Mouse (Mus musculus) heart, adult 18-20 months (tissue): ENCODE measurements at regions not wholly inside any gene's neighbourhood (a gene's known extent, or its start where the extent isn't known, plus 50 kb on each side); places are given as distances from the start of the nearest gene placed in this dataset.

Experiments
- DNase-seq, 2 experiments: peaks; one replicate each; pipeline ENCODE4 v3.0.0; 2021 to 2022; ENCODE audit warnings: mixed read lengths in 1 of 2

GRCm38 (mm10) chr6:81586441-81587117 is 336.9 kb upstream of the Gcfc2 start:
- no peak for DNase-seq

DNA sequence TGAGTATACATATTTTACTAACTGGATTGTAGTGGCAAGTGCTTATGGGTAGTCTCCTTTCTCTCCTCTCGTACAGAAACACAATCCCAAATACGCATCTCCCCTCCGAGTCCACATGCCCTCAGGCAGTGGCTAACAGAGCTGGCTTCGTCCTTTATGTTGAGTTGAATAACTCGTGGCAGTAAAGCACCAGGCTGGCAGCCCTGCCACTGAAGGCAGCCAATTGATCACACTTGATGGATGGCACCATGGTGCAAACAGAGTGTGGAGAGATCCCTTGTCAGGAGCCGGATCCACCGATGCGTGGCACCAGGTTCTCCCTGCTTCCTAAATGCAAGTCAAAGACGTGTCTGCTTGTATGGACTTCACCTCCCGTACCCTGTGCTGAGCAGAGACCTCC is 333.7 kb upstream of the Gcfc2 start:
- no peak for DNase-seq

DNA sequence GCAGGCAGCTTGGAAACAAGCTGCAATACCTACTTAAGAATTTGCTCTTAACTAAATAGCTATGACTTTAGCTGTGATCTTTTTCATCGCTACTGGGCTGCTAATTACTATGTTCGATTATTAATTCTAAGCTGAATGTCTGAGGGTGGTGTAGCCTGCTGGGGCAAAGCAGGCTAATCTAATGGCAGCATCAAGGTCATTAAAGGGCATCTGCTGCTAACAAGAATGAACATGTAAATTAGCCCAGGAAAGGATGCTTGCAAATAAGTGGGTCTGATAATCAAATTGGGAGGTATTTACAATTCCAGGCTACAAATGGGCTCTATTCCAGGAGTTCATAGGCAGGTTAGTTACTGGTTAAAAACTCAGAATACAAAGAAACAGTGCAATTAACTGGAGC is 327.5 kb upstream of the Gcfc2 start:
- no peak for DNase-seq

DNA sequence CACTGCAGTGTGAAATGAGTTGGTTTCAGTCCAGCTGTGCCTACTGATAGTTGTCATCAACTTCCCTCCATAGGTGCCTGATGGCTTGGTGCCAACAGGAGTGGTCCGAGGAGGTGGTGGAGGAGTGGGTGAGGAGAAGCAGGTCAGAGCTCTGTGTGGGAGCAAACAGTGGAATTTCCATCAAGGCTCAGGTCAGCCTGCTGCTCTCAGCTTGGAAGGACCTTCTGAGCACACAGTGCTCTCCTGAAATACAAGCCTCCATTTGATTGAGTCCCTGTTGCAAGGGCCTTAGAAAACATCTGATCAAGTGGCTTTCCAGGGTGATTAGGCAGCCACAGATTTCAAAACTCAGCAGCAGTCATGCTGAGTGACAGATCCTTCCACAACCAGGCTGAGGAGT is 314.8 kb upstream of the Gcfc2 start:
- DNase-seq, result no peak

GRCm38 (mm10) chr6:81611980-81612379 is 311.5 kb upstream of the Gcfc2 start:
- DNase-seq, result no peak

- no peak for DNase-seq
Observed at GRCm38 (mm10) chr6:81618018-81618417, 305.5 kb upstream of the Gcfc2 start.

GRCm38 (mm10) chr6:81621028-81621427 is 302.4 kb upstream of the Gcfc2 start:
- DNase-seq, result no peak

GRCm38 (mm10) chr6:81622714-81623113 is 300.8 kb upstream of the Gcfc2 start:
- DNase-seq, result no peak

GRCm38 (mm10) chr6:81625016-81625415 is 298.5 kb upstream of the Gcfc2 start:
- no peak for DNase-seq

- DNase-seq, result no peak
Observed at GRCm38 (mm10) chr6:81633586-81633985, 289.9 kb upstream of the Gcfc2 start.

DNA sequence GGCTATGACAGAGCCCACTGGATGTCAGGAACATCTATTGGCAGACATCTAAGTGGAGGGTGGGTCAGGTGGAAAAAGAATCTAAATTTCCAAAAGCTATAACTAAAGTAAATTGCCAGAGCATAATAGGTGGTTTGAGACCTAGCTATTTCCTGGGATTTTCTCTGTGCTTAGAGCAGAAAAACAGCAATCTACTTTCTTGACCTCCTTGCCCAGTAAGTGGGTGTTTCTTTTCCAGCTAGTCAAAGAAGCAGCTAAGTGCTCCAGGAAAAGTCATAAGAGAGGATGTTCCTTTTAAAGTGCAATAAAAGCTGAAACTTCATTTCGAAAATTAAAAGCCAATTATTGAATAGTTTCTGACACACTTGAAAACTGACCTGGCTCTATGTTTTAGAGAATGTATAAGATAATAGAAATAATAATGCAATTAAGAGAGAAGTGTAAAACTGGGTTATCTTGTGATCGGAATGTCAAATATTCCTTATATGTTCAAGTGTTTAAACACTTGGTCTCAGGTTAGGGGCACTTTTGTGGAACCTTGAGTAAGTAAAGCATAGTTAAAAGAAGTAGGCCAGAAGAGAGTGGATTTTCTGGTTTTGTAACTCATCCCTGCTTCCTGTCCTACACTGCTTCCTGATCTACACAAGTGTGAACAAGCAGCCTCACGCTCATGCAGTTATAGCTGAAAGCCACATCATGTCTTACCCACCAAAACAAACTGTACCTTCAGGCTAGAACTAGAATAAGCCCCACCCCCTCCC is 275.7 kb upstream of the Gcfc2 start:
- DNase-seq, result no peak

- DNase-seq, result no peak
Observed at GRCm38 (mm10) chr6:81651856-81652255, 271.6 kb upstream of the Gcfc2 start.

DNA sequence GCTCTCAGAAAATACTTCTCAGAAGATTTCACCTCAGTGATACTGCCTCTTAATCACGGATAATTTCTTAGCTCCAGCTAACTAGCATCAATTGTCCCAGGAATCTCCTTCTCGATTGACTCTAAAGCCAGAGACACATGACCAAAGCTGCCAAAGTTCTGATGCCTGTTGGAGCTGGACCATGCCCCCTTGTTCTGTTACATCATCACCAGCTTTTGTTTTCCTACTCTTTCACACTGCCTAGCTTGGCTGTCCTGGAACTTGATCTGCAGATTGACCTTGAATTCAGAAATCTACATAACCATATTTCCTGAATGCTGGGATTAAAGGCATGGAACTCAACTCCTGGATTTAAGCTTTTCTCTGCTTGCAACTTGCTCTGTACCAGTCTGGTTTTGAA is 268.3 kb upstream of the Gcfc2 start:
- DNase-seq, result no peak

DNA sequence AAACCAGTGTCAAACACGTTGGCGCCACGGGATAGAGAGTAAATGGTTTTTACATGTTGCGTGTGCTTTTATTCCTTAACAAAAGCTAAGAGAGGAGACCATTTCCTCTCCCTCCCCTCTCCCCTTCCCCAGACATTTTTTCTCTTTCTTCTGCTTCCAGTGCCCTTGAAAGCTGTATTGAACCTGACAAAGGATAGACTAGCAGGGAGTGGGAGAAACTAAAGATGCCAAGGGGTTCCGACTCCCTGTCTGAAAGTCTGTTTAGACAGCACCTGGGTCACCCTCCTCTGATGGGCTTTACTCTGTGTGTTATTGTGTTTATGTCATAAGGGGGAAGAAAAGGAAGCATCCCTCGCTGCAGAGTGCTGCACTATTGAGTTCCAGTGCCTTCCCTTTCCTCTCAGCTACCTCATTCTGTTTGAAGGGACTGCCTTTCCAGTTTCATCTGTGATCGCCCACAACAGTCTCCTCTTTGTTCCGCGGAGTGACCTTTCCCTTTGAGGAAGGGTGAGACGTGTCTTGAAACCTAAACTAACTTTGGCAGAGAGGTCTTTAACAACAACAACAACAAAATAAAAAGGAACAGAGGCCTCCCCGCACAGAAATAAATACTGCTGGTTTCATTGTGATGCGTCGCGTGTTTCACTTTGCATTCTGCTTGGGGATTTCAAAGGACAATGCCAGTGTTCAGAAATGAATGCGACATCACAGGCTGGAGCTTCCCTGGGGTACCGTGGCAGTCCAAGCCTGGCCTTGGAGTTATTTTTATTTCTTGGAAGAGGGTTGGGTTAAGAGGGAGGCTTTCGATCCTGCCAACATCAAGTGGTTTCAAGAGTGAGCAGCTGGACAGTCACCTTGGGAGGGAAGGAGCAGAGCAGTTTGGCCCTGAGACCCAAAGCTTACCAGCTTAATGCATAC is 262.7 kb upstream of the Gcfc2 start:
- peak; percentile 8 to 45 for DNase-seq

GRCm38 (mm10) chr6:81668944-81669343 is 254.5 kb upstream of the Gcfc2 start:
- no peak for DNase-seq

DNA sequence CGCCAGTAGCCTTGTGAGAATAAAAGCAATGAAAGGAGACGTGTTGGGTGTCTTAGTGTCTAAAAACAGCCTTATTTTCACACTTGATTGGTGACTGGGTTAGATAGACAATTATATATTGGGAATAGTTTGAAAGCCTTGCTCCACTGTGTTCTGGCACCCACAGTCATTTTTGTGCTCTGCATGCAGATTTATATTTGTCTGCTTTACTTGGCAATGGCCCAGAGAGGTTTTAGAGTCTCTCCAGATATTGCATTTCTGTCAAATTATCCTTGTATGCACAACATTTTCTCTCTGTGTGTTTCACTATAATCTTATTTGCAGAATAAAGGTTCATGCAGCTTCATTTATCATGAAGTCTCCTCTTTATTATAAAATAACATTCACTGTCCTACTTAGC is 250.2 kb upstream of the Gcfc2 start:
- no peak for DNase-seq

GRCm38 (mm10) chr6:81697284-81697683 is 226.2 kb upstream of the Gcfc2 start:
- no peak for DNase-seq

DNA sequence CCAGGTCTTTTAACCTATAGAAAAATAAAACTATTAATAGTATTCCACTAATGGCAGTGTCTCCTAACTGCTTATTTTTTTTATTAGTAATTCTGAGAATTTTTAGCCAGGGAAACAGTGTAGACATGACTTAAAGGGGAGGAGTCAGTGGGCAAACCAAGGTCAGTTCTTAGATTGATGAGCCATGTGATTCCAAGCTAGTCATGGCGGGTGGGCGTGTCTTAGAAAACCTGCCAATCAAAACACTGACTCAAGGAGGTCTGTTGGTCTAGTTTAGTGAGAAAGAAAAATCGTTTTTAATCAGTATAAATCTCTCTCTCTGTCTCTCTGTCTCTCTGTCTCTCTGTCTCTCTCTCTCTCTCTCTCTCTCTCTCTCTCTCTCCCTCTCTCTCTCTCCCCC is 225.3 kb upstream of the Gcfc2 start:
- DNase-seq, result no peak

- DNase-seq, result no peak
Observed at GRCm38 (mm10) chr6:81714867-81715266, 208.6 kb upstream of the Gcfc2 start.

DNA sequence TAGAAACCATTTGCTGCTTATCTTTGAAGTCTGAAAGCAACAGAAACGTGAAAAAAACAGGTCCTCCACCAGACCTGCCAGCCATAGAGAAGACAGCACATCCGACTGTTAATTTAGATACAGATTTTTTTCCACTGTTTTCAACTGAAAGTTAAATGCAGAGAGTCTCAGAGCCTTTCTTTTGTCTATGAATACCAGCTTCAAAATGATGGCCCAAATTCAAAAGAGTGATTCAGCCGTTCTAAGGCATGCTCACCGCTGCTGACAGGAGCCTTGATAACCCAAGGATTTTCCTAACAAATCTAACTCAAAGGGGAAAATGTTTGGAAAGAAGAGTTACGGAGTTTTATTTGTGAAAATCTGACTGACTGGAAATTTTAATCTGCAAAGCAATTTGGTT is 207.1 kb upstream of the Gcfc2 start:
- no peak for DNase-seq

GRCm38 (mm10) chr6:81724601-81725545 is 198.6 kb upstream of the Gcfc2 start:
- no peak for DNase-seq

DNA sequence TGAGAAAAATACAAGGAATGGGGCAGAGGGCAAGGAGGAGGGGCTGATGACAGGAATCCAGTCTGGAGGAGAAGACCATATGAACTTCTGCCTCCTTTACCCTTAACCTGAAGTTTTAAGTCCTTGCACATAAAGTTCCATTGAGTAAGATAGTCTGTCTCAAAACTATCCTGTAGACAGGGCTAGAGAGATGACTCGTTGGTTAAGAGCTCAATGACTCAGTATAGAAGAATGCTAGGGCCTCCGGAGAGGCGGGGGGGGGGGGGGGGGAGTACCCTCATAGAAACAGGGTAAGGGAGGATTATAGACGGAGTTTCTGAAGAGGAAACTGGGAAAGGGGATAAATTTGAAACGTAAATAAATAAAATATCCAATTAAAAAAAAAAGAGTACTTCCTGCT is 191.8 kb upstream of the Gcfc2 start:
- DNase-seq, result no peak
